ENCODE assay signal across 23 mouse cellular contexts in genomic region chr2:34078875-34079262, GRCm38 (mm10).
DNase-seq lines count a peak whose midpoint lies in the region; ATAC-seq and TF ChIP-seq lines count a peak whose summit lies in the region.
"Had no signal": no experiment of that assay in that cellular context is flagged by ENCODE, and none has a peak within 500 bp of the region (broad histone marks: within the 10 kb centered on the region; RNA-seq: fewer than 3 reads in every experiment).

No protein-coding gene starts in this region.

- peaks cover 49% of the 10 kb centered on the region for H3K4me1 ChIP-seq in hindbrain, embryonic 10.5 days (replicated peaks)
- peaks cover 5% of the 10 kb centered on the region; the same call in 1 of the 2 replicates for H3K4me1 ChIP-seq in hindbrain, postnatal 0 days (ENCODE audit: insufficient read depth, low read length)
- H3K4me1 ChIP-seq in hindbrain, embryonic 12.5 days = peaks cover 26% of the 10 kb centered on the region
- peaks cover 15% of the 10 kb centered on the region for H3K4me1 ChIP-seq in hindbrain, embryonic 15.5 days (replicated peaks)
- peaks cover 16% of the 10 kb centered on the region for H3K4me1 ChIP-seq in midbrain, embryonic 16.5 days (ENCODE audit: control insufficient read depth, insufficient read depth, low read length)
- H3K4me1 ChIP-seq: embryonic facial prominence, embryonic 12.5 days; heart, embryonic 12.5 days had no signal

- no peak overlapping the region for H3K4me3 ChIP-seq in hindbrain, embryonic 10.5 days
- H3K4me3 ChIP-seq in hindbrain, postnatal 0 days (ENCODE audit: low read length) = no peak overlapping the region
- no peak overlapping the region for H3K4me3 ChIP-seq in hindbrain, embryonic 12.5 days
- no peak overlapping the region for H3K4me3 ChIP-seq in hindbrain, embryonic 15.5 days
- no peak overlapping the region for H3K4me3 ChIP-seq in midbrain, embryonic 16.5 days (ENCODE audit: low read depth, low read length)
- H3K4me3 ChIP-seq: embryonic facial prominence, embryonic 12.5 days; heart, embryonic 12.5 days; kidney, embryonic 15.5 days had no signal

- H3K9me3 ChIP-seq in hindbrain, embryonic 10.5 days = peaks cover 7% of the 10 kb centered on the region; the same call in 1 of the 2 replicates
- no peaks in the 10 kb centered on the region for H3K9me3 ChIP-seq in hindbrain, postnatal 0 days (ENCODE audit: low read length)
- H3K9me3 ChIP-seq in hindbrain, embryonic 12.5 days (replicated peaks) = peaks cover 4% of the 10 kb centered on the region; the same call in 1 of the 2 replicates
- H3K9me3 ChIP-seq in hindbrain, embryonic 15.5 days = no peaks in the 10 kb centered on the region
- H3K9me3 ChIP-seq in midbrain, embryonic 16.5 days (replicated peaks; ENCODE audit: control insufficient read depth, low read length, poor library complexity, severe bottlenecking) = no peaks in the 10 kb centered on the region
- H3K9me3 ChIP-seq: embryonic facial prominence, embryonic 12.5 days; G1E; kidney, embryonic 15.5 days had no signal

- peaks cover 4% of the 10 kb centered on the region; the same call in 1 of the 2 replicates for H3K27me3 ChIP-seq in hindbrain, embryonic 10.5 days (ENCODE audit: insufficient read depth, poor library complexity, severe bottlenecking)
- H3K27me3 ChIP-seq in hindbrain, postnatal 0 days (ENCODE audit: insufficient read depth, low read length) = no peaks in the 10 kb centered on the region
- no peaks in the 10 kb centered on the region for H3K27me3 ChIP-seq in hindbrain, embryonic 12.5 days
- H3K27me3 ChIP-seq in hindbrain, embryonic 15.5 days = no peaks in the 10 kb centered on the region
- H3K27me3 ChIP-seq in midbrain, embryonic 16.5 days (ENCODE audit: control insufficient read depth, insufficient read depth, low read depth, low read length) = no peaks in the 10 kb centered on the region
- H3K27me3 ChIP-seq: CH12.LX; embryonic facial prominence, embryonic 12.5 days; heart, embryonic 12.5 days; Patski had no signal

- H3K36me3 ChIP-seq in hindbrain, embryonic 10.5 days = no peaks in the 10 kb centered on the region
- no peaks in the 10 kb centered on the region for H3K36me3 ChIP-seq in hindbrain, postnatal 0 days (ENCODE audit: insufficient read depth, low read length)
- no peaks in the 10 kb centered on the region for H3K36me3 ChIP-seq in hindbrain, embryonic 12.5 days
- no peaks in the 10 kb centered on the region for H3K36me3 ChIP-seq in hindbrain, embryonic 15.5 days
- no peaks in the 10 kb centered on the region for H3K36me3 ChIP-seq in midbrain, embryonic 16.5 days (ENCODE audit: control insufficient read depth, insufficient read depth, low read length)
- H3K36me3 ChIP-seq: embryonic facial prominence, embryonic 12.5 days; G1E; heart, embryonic 12.5 days; kidney, embryonic 15.5 days had no signal

- no peak for TF ChIP-seq CTCF in hindbrain, postnatal 0 days (IDR thresholded peaks at IDR 0.05; ENCODE audit: low read depth)

- WGBS in hindbrain, embryonic 10.5 days = 55% methylated on average over 4 of the region's 4 CpGs
- WGBS in hindbrain, postnatal 0 days = 48% methylated on average over 4 of the region's 4 CpGs
- 51% methylated on average over 4 of the region's 4 CpGs for WGBS in hindbrain, embryonic 12.5 days
- WGBS in hindbrain, embryonic 15.5 days = 42% methylated on average over 4 of the region's 4 CpGs
- 52% methylated on average over 4 of the region's 4 CpGs for WGBS in midbrain, embryonic 16.5 days

- peak overlapping the region; percentile 87 for H3K27ac ChIP-seq in hindbrain, embryonic 10.5 days
- H3K27ac ChIP-seq in hindbrain, postnatal 0 days = no peak overlapping the region
- peak overlapping the region; percentile 80 for H3K27ac ChIP-seq in hindbrain, embryonic 12.5 days
- 0 out of 2 replicates have a peak overlapping the region, but pooled peaks have one; percentile 29 for H3K27ac ChIP-seq in hindbrain, embryonic 15.5 days (replicated peaks)
- H3K27ac ChIP-seq in midbrain, embryonic 16.5 days (ENCODE audit: low read length) = peak overlapping the region; percentile 44; the same call in 1 of the 2 replicates
- H3K27ac ChIP-seq: embryonic facial prominence, embryonic 12.5 days; kidney, embryonic 15.5 days; macrophage had no signal

- ATAC-seq in hindbrain, postnatal 0 days = no peak
- ATAC-seq in hindbrain, embryonic 12.5 days (ENCODE audit: low FRiP score) = peak; percentile 56; the same call in 1 of the 2 replicates
- no peak for ATAC-seq in hindbrain, embryonic 15.5 days (ENCODE audit: low FRiP score, low read depth)
- 0 out of 2 replicates have a peak, but pooled peaks have one; percentile 12 for ATAC-seq in midbrain, embryonic 16.5 days
- ATAC-seq: lung, postnatal 0 days; Patski had no signal

- no peak for DNase-seq in hindbrain, embryonic 10.5 days (ENCODE audit: low spot score)
- no peak for DNase-seq in hindbrain, postnatal 0 days (ENCODE audit: low spot score)
- DNase-seq in embryo, embryonic 10 days (ENCODE audit: low spot score) = no peak
- DNase-seq in gastrocnemius, adult 8-10 months (ENCODE audit: low spot score in 2 of 2) = no peak
- DNase-seq: B cell, adult 2 months; cerebellum, adult 11 months; cerebellum, adult 9-11 months; gastrocnemius, postnatal 10 days; heart, postnatal 10 days; kidney, adult 11 months; layer of hippocampus, postnatal 36 days; thymus, postnatal 25 days had no signal

- H3K9ac ChIP-seq in hindbrain, postnatal 0 days (replicated peaks; ENCODE audit: low read length) = no peak overlapping the region
- no peak overlapping the region for H3K9ac ChIP-seq in hindbrain, embryonic 12.5 days
- H3K9ac ChIP-seq in hindbrain, embryonic 15.5 days = no peak overlapping the region
- no peak overlapping the region for H3K9ac ChIP-seq in midbrain, embryonic 16.5 days (ENCODE audit: low read depth, low read length)
- H3K9ac ChIP-seq: embryonic facial prominence, embryonic 12.5 days; heart, embryonic 12.5 days; kidney, embryonic 15.5 days had no signal

- H3K4me2 ChIP-seq in hindbrain, postnatal 0 days (ENCODE audit: low read depth, low read length) = no peak overlapping the region
- no peak overlapping the region for H3K4me2 ChIP-seq in hindbrain, embryonic 12.5 days (replicated peaks)
- H3K4me2 ChIP-seq in hindbrain, embryonic 15.5 days = no peak overlapping the region
- no peak overlapping the region for H3K4me2 ChIP-seq in midbrain, embryonic 16.5 days (ENCODE audit: low read length)
- H3K4me2 ChIP-seq: embryonic facial prominence, embryonic 12.5 days; heart, embryonic 12.5 days; kidney, embryonic 15.5 days had no signal

Comparison
In these comparisons a context has a peak if more than half of its experiments do, and no peak if none do; other contexts are left out.
1. ATAC-seq: peak in hindbrain, embryonic 12.5 days (single experiment) and midbrain, embryonic 16.5 days (single experiment); none in hindbrain, postnatal 0 days (single experiment) and hindbrain, embryonic 15.5 days (single experiment).